Mouse (Mus musculus) hindbrain, embryonic 16.5 days (tissue): ENCODE results near the gene Mrgprh. TPM values are rescaled to one million over a fixed set of nuclear protein-coding genes. Genes with fewer than 3 reads are reported as not detected.

ENCODE experiments used
- ATAC-seq: fragments of 200-750 bp; cut with Nextera tagmentation; 2 replicates; pipeline ENCODE4 v1.8.0; 2017; ENCODE audit warnings: moderate TSS enrichment, moderate library complexity
- H3K27ac ChIP-seq: fragments of 300-500 bp; sonication (generic); 2 replicates; pipeline ENCODE4 v1.5.1; 2014; ENCODE audit warnings: low read depth, mild to moderate bottlenecking, control low read depth, low read length, moderate library complexity
- H3K27me3 ChIP-seq: fragments of 300-500 bp; sonication (generic); replicated peaks from 2 replicates; pipeline ENCODE4 v1.6.1; 2014; ENCODE audit warnings: low read length; ENCODE audit not compliant: control insufficient read depth, insufficient read depth
- H3K36me3 ChIP-seq: fragments of 300-500 bp; sonication (generic); 2 replicates; pipeline ENCODE4 v1.6.1; 2014; ENCODE audit warnings: mild to moderate bottlenecking, low read length, moderate library complexity, mixed read lengths; ENCODE audit not compliant: control insufficient read depth, insufficient read depth
- H3K4me1 ChIP-seq: fragments of 300-500 bp; sonication (generic); 2 replicates; pipeline ENCODE4 v1.6.1; 2014; ENCODE audit warnings: low read depth, low read length; ENCODE audit not compliant: control insufficient read depth, insufficient read depth
- H3K4me2 ChIP-seq: fragments of 300-500 bp; sonication (generic); 2 replicates; pipeline ENCODE4 v1.6.1; 2014; ENCODE audit warnings: mild to moderate bottlenecking, low read length, control low read depth, moderate library complexity
- H3K4me3 ChIP-seq: fragments of 300-500 bp; sonication (generic); 2 replicates; pipeline ENCODE4 v1.5.1; 2014; ENCODE audit warnings: mild to moderate bottlenecking, low read length, control low read depth, moderate library complexity
- H3K9ac ChIP-seq: fragments of 300-500 bp; sonication (generic); 2 replicates; pipeline ENCODE4 v1.6.1; 2014; ENCODE audit warnings: low read depth, mild to moderate bottlenecking, control low read depth, low read length, moderate library complexity
- H3K9me3 ChIP-seq: fragments of 300-500 bp; sonication (generic); 2 replicates; pipeline ENCODE4 v1.6.1; 2014; ENCODE audit warnings: mild to moderate bottlenecking, low read length, moderate library complexity; ENCODE audit not compliant: control insufficient read depth
- WGBS: fragments of 180-500 bp; shearing (Covaris S2); extraction: QIAGEN DNeasy Blood & Tissue Kit; methylation state at CpG from one replicate; pipeline ENCODE4 v1.1.7; 2014; 5-methylcytosine and 5-hydroxymethylcytosine counted together
- polyA plus RNA-seq: library from polyadenylated mRNA; unstranded; fragments of >200 nt; fragmentation: Nextera tagmentation; extraction: Ambion mirVana; gene quantifications from 2 replicates; pipeline ENCODE4 v1.2.1, GENCODE M21; 2015

Gene Mrgprh
- polyA plus RNA-seq, 1 experiment from 2014 or later, result not detected

GRCm38 (mm10) chr17:12859006-12859520 is 16.8 kb upstream of the Mrgprh start:
- Histone ChIP-seq H3K27me3 (no peaks in the 10 kb centered on the region), H3K4me1 (no peaks in the 10 kb centered on the region), H3K36me3 (no peaks in the 10 kb centered on the region), H3K9ac (no peak overlapping the region), H3K4me3 (no peak overlapping the region), H3K27ac (no peak overlapping the region), H3K9me3 (no peaks in the 10 kb centered on the region), H3K4me2 (no peak overlapping the region)
- no peak for ATAC-seq
- WGBS, result 83% methylated on average over 8 of the region's 8 CpGs

GRCm38 (mm10) chr17:12864111-12864510 is 11.7 kb upstream of the Mrgprh start:
- no peak for ATAC-seq
- H3K9me3 ChIP-seq, result no peaks in the 10 kb centered on the region

GRCm38 (mm10) chr17:12865407-12865806 is 10.4 kb upstream of the Mrgprh start:
- WGBS, result 77% methylated on average over 3 of the region's 3 CpGs
- H3K9ac ChIP-seq, result no peak overlapping the region
- no peaks in the 10 kb centered on the region for H3K4me1 ChIP-seq
- no peak overlapping the region for H3K27ac ChIP-seq
- ATAC-seq, result no peak
- H3K27me3 ChIP-seq, result no peaks in the 10 kb centered on the region
- no peaks in the 10 kb centered on the region for H3K36me3 ChIP-seq
- no peak overlapping the region for H3K4me3 ChIP-seq
- no peak overlapping the region for H3K4me2 ChIP-seq
- H3K9me3 ChIP-seq, result no peaks in the 10 kb centered on the region

More at GRCm38 (mm10) chr17:12864111-12864510, 11.7 kb upstream of the Mrgprh start:
- H3K27me3 ChIP-seq, result no peaks in the 10 kb centered on the region
- no peak overlapping the region for H3K4me3 ChIP-seq
- no peaks in the 10 kb centered on the region for H3K4me1 ChIP-seq
- no peaks in the 10 kb centered on the region for H3K36me3 ChIP-seq
- no peak overlapping the region for H3K9ac ChIP-seq
- H3K4me2 ChIP-seq, result no peak overlapping the region
- H3K27ac ChIP-seq, result no peak overlapping the region

GRCm38 (mm10) chr17:12866853-12867252 is 9.0 kb upstream of the Mrgprh start:
- Histone ChIP-seq H3K4me3 (no peak overlapping the region), H3K27me3 (no peaks in the 10 kb centered on the region; the same call in 1 of the 2 replicates), H3K27ac (no peak overlapping the region), H3K4me2 (no peak overlapping the region), H3K36me3 (no peaks in the 10 kb centered on the region), H3K9me3 (no peaks in the 10 kb centered on the region), H3K9ac (no peak overlapping the region), H3K4me1 (no peaks in the 10 kb centered on the region)
- ATAC-seq, result no peak
- 84% methylated on average over 10 of the region's 10 CpGs for WGBS

GRCm38 (mm10) chr17:12868043-12868442 is 7.8 kb upstream of the Mrgprh start, which contains the start of gene Mas1:
Mas1 (minus strand) TSS chr17:12868143.
- Histone ChIP-seq H3K27me3 (no peaks in the 10 kb centered on the region; the same call in 1 of the 2 replicates), H3K4me2 (no peak within 1 kb of the TSS), H3K9ac (no peak within 1 kb of the TSS), H3K27ac (no peak within 1 kb of the TSS), H3K36me3 (no peaks in the 10 kb centered on the region), H3K4me3 (no peak within 1 kb of the TSS), H3K4me1 (no peaks in the 10 kb centered on the region), H3K9me3 (no peaks in the 10 kb centered on the region)
- 57% methylated on average over 2 of the region's 2 CpGs for WGBS
- no peak for ATAC-seq

- H3K36me3 ChIP-seq, result no peaks in the 10 kb centered on the region
- 55% methylated on average over 4 of the region's 4 CpGs for WGBS
- no peak overlapping the region for H3K4me2 ChIP-seq
- no peaks in the 10 kb centered on the region; the same call in 1 of the 2 replicates for H3K27me3 ChIP-seq
- no peaks in the 10 kb centered on the region for H3K4me1 ChIP-seq
- no peak for ATAC-seq
- no peaks in the 10 kb centered on the region for H3K9me3 ChIP-seq
- no peak overlapping the region for H3K9ac ChIP-seq
- H3K27ac ChIP-seq, result no peak overlapping the region
- no peak overlapping the region for H3K4me3 ChIP-seq
These were observed 7.2 kb upstream of the Mrgprh start for GRCm38 (mm10) chr17:12868640-12869039.

GRCm38 (mm10) chr17:12872275-12873028 is 3.4 kb upstream of the Mrgprh start:
- Histone ChIP-seq H3K4me2 (no peak overlapping the region), H3K27ac (no peak overlapping the region), H3K9ac (no peak overlapping the region), H3K27me3 (no peaks in the 10 kb centered on the region; the same call in 1 of the 2 replicates), H3K4me3 (no peak overlapping the region), H3K9me3 (no peaks in the 10 kb centered on the region), H3K36me3 (no peaks in the 10 kb centered on the region), H3K4me1 (no peaks in the 10 kb centered on the region)
- 64% methylated on average over 16 of the region's 16 CpGs for WGBS
- ATAC-seq, result peak; percentile 37; the same call in 1 of the 2 replicates

GRCm38 (mm10) chr17:12880178-12880577 is 4.3 kb downstream of the Mrgprh start:
- peak; percentile 88 for ATAC-seq
- peak overlapping the region; percentile 15; the same call in 1 of the 2 replicates for H3K9ac ChIP-seq
- 2% methylated on average over 14 of the region's 14 CpGs for whole genome bisulfite sequencing

GRCm38 (mm10) chr17:12881216-12881615 is 5.4 kb downstream of the Mrgprh start:
- WGBS, result 74% methylated on average over 1 of the region's 1 CpGs
- Histone ChIP-seq H3K9me3 (no peaks in the 10 kb centered on the region), H3K4me3 (no peak overlapping the region), H3K4me2 (no peak overlapping the region), H3K27ac (no peak overlapping the region), H3K27me3 (no peaks in the 10 kb centered on the region), H3K36me3 (no peaks in the 10 kb centered on the region), H3K9ac (no peak overlapping the region), H3K4me1 (peaks cover 4% of the 10 kb centered on the region)
- no peak for ATAC-seq

More at GRCm38 (mm10) chr17:12880178-12880577, 4.3 kb downstream of the Mrgprh start:
- Histone ChIP-seq H3K4me3 (no peak overlapping the region), H3K27ac (no peak overlapping the region), H3K4me1 (peaks cover 4% of the 10 kb centered on the region), H3K4me2 (peak overlapping the region; percentile 42), H3K36me3 (no peaks in the 10 kb centered on the region), H3K9me3 (no peaks in the 10 kb centered on the region), H3K27me3 (no peaks in the 10 kb centered on the region)
